Mouse (Mus musculus) frontal cortex, adult (tissue): Measurements from ENCODE around the gene Klb.
"Not testable (repeated sequence)": the region's sequence is repeated elsewhere in the genome, so short reads cannot be mapped to it uniquely, and the experiment has no call there.

ENCODE experiments used
- ATAC-seq: cut with Nextera tagmentation; 2 replicates; pipeline ENCODE4 v1.9.2; 2017; ENCODE audit warnings: mild to moderate bottlenecking, moderate library complexity, mixed read lengths; ENCODE audit not compliant: low TSS enrichment

Klb gene

DNA sequence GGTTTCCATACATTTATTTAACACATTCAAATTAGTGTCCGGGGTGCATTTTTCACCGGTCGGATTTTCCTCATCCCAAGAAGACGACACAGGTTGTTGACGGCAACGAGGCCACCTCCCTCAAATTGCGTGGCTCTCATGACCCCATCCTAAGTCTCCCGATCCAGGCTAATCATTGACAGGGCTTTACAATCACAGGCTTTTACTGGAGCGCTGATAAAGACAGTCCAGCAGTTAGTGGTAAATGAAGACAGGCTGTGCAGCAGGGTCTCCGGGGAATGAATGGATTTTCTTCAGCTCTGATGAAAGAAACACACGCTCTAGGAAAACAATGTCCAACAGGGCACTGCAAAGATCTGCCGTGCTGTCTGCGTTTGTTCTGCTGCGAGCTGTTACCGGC, at the start of gene Klb:
TSS of gene Klb (plus strand) at position 147 of the 400 bp plus-strand sequence.
- no peak for ATAC-seq

DNA sequence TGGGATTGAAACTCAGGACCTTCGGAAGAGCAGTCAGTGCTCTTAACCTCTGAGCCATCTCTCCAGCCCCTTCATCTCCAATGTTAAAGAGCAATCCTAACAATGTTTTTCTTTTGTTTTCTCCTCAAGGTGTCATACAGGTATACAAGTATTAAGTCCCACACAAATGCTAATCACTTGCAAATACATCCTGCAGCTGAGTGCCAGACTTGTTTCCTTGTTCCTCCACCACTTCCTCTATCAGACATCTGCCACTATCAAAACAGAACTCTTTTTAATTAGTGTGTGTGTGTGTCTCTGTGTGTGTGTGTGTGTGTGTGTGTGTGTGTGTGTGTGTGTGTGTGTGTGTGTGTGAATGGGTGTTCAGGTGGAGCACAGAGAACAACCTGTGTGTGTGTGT, 48.5 kb upstream of the Klb start:
- not testable (repeated sequence) for ATAC-seq

DNA sequence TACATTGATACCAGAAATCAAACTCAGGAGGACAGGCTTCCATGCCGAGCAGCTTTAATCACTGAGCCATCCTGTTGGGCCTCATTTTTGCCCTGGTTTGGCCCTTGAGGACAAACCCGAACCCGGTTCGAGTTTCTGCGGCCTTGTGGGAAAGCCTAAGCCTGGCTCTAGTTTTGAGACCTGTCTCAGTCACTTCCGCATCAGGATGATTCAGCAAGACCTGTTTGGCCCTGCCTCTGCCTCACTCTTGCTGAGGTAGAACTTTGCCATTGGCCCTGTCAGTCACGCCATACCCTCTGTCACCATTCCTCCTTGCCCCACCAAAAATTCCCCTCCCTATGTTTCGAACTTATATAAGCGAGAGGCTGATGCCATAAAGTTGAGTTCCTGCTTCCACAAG, 48.0 kb upstream of the Klb start:
- ATAC-seq = no peak

DNA sequence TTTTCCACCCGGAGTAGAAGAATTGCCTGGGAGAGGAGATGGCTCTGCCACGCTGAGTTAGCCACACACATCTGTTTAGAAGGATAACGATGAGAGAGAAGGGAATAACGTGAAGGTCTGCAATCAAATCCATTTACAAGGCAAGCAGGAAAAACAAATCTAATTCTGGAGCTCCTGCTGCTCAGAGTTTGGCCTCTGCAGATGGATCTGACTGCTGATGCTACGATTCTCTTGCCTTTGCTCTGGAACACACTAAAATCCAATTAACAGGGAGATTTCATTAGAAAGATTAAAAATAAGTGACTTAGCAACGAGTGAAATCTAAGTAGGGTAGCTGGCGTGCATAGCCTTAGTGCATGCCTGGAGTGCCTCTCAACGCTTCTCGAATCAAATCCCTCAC, 42.6 kb upstream of the Klb start:
- peak; percentile 31 for ATAC-seq

DNA sequence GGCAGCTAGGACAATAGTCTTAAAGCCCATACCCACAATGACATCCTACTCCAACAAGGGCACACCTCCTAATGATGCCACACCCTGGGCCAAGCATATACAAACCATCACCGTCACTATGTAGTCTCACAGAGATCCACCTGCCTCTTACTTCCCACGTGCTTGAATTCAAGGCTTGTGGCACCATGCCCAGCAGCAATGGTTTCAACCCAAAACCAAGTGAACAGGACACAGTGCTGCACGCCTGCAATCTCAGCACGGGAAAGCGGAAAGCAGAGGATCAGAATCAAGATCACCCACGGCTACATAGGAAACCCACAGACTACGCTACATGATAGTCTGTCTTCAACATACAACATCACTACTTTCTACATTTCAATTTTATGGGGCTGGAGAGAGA, 39.9 kb upstream of the Klb start:
- ATAC-seq = no peak

DNA sequence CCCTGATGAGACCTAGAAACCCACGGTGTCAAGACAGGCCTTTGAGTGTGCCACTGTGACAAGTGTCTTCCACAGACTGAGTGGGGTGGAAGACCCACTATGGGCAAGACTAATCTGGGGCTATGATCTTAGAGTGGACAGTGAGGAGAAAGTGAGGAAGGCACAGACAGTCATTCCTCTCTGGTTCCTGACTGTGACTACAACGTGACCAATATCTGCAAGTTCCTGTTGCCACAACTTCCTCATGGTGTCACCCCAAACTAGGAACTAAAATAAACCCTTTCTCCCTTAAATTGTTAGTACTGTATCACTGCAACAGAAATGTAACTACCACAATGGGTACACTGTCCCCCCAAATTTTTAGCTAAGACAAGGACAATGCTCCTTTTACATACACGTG, 39.2 kb upstream of the Klb start:
- ATAC-seq = no peak

DNA sequence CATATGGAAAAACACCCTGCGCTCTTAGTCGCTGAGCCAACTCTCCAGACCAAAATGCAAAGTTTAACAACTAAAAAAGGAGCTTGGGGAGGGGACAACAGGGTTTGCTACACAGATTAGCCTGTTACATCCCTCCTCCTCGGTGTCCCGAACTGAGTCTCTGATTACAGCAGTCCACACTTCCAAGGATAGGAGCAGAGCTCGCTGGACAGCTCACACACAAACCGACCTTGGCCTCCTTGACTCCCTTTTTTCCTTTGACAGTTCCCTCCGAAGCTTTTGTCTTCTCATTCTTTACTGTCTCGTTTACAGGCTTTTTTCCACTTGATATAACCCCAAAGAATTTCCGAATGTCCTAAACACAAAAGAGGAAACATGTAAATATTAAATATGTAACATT, 28.9 kb upstream of the Klb start:
- ATAC-seq = no peak

DNA sequence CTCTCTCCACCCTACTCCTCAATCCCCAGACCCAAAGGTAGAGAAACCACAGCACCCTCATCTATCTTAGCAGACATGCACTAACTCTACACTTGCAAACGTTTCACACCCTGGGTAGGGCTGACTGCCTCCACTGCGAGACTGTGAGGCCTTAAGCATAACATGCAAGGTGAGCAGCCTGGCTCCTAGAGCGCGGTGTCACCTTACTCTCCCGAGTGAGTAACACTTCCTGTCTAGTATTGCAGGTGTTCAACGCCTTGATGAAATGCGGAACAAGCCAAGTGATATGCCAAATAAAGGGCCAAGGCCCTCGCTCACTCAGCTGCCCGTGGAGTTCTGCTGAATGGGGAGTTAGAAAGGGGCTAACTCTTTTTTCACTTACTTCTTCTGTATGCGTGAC, 25.9 kb upstream of the Klb start:
- ATAC-seq = no peak

DNA sequence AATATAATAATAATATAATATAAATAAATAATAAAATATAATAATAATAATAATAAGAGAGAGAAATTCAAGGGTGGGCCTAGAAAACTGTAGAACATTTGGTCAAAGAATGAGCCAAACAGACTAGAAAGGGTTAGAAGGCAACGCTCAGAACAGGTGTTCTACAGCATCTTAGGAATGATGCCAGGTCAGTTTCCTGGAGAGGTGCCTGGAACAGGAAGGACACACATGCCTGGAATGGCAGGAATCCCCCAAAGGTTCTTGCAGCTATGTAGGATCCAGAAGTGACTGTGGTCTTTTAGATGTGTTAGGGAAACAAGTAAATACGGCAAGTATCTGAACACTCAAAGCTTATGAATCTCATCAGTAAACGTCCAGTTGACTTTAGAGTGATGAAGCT, 23.8 kb upstream of the Klb start:
- ATAC-seq = no peak

DNA sequence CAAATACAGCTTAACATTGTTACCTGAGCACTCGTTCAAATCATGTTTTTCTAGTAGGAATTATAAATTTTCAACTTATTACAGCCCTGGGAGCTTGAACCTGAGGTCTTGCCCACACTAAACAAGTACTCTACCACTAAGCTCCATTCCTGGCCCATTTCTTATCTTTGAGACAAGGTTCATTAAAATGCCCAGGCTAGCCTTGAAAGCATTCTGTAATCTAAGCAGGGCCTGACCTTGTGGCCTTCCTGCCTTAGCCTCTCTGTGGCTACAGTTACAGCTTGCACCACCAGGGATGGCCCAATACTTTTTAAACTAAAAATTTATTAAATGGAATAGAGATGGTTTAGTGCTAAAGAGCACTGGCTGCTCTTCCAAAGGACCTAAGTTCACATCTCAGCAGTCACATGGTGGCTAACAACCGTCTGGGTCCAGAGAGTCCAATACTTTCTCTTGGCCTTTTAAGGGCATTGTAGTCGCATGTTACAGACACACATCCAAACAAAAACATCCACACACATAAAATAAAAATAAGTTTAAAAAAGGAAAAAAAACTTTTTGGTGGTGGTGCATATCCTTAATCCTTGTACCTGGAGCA, 23.3 kb upstream of the Klb start:
- ATAC-seq = no peak

DNA sequence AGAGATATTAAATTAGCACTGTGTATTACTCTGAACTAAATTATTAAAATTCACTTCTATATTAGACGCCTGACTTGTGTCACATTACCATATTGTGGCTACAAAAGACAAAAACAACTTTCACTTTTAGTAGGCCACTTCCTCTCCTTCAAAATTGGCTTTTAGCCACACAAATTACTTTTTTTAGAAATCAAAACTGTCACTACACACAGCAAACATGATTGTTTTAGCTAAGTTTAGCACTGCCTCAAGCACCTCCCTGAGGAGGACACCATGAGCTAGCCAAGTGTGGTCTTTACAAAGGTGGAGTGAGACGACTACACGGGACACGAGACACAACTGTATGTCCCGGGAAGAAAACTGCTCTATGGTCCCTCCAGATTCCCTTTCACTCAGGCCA, 21.9 kb upstream of the Klb start:
- no peak for ATAC-seq

DNA sequence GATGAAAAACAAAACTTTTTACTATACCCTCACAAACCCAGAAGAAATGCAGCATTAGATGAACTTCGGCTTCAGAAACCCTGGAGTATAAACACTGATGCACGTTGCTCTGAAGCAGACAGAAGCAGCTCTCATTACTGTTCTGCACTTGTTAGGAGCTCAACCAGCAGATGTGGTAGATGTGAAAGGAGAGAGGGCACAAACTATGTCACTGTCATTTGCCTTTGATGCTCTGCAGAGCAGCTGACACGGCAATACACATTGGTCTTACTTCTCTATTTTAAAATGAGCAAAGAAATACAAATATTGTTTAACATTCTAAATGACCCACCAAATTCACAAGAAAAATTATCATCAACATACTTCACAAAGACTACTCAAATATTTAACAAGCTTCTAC, 18.1 kb upstream of the Klb start:
- ATAC-seq = no peak

DNA sequence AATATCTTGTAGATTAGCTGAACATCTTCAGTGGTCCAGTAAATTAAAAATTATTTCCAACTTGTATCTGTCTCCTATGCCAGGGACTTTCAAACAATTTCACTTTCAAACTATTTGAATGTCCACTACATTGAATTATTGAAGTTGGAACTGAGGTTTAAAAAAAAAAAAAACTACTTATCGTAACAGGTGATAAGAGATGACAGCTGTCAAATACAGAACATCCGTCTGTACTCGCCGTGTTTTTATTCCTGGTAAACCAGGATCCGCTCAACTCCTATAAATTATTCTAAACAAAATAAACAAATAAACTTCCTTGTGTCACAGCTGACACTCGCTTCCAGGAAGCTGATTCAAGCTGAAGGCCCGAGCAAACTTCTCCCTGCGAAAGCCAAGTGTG, 13.3 kb upstream of the Klb start:
- ATAC-seq = no peak

DNA sequence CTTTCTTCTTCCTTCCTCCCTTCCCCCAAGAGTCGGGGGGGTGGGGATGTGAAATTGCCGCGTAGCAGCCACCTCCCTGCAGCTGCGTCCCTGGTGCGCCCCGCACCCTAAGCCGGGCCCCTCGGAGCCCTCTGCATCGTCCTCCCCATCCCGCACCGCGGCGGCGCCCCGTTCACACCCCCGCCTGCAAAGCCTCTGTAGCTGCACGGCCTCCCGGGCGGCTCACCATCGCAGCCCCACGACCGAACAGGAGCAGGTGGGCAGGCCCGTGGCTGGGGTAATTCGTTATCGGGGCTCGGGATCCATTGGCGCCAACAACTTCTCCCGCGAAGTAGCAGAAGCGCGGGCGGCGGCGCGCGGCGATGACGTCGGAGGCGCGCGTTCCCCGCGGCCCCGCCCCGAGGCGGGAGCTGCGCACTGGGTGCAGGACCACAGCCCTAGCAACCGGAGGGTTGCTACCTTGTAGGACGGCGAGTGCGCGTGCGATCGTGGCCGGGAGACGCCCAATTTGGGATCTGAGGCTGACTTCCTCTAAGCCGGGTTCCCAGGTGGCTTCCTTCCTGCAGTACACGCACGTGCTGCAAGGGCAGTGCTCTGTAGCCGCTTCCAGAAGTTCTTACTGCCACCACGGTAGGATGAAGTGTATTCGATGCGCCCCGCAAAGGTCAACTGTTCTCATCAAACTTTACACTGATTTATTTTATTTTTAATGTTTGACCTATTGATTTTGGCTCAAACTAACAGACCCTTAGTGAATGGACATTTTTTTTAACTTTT, 12.6 kb upstream of the Klb start, which contains the start of gene Rfc1:
TSS of gene Rfc1 (minus strand) at position 373 of the 777 bp plus-strand sequence.
- ATAC-seq = peak; percentile 99

DNA sequence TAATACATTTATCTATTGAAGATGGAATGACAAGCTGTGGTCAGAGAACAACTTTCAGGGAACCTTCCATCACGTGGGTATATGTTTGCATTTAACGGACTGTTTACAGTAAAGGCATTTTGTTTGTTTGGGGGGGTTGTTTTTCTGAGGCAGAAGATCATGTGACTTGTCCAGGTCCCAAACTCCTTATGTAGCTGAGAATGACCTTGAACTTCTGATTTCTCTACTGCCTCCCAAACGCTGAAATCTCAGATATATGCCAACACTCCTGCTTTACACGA, 12.1 kb upstream of the Klb start:
- ATAC-seq = no peak

DNA sequence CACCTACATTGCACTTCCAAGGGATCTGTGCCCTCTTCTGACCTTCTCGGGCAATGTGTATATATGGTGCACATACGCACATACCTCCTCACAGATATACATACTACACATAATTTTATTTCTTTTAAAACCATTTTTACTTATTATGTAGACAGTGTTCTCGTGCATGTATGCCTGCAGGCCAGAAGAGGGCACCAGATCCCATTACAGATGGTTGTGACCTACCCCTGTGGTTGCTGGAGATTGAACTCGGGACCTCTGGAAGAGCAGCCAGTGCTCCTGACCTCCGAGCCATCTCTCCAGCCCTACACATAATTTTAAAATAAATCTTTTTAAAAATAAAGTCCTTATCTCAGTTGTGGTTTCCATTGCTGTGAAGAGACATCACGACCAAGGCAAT, 9.7 kb upstream of the Klb start:
- ATAC-seq = no peak

DNA sequence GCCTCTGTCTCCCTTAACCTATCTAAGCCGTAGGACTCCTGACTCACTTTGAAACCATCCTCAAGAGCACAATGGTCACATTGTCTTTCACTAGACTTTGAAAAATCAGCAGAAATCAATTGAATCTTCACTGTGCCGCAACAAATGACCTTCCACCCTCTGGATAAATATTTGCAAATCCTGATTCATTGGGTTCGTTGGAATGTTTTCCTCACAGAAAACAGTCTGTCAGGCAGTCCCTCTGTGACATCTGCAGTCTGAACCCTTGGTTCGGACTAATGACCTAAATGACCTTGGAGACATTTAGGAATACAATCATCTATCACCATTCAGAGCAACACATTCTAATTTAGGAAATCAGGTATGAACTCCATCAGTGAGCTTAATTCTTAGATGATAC, 7.9 kb upstream of the Klb start:
- no peak for ATAC-seq

DNA sequence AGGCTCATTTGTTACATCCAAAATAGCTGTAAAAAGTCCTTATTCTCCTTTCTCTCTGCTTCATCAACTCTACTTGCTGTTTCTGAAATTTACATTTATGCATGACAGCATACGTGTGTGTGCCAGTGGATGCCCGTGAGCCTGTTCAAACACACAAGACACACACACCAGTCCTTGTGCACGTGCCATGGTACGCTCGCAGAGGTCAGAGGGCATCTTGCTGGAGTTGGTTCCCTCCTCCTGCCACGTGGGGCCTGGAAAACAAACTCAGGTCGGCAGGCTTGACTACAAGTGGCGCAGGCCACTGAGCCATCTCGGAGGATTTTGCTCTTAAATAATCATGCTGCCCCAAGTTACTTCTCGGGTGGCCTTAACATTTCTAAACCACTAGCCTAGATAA, 2.4 kb downstream of the Klb start:
- ATAC-seq = no peak

DNA sequence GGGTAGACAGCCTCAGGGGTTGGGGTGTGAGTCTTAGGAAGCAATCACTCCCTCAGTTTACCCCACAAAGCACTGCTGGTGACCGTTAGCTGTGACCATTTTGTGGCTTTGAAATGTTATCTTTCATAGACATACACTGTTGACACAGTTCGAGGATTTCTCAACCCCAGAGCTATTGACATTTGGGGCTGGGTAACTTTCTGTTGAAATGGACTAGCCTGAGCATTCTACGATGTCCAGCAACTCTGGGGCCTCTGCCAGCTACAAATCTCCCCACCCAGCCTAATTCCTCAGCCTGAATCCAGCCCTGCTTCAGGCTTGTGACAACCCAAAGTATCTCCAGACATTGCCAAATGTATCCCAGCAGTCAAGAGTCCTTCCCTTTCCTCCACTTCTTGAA, 6.0 kb downstream of the Klb start:
- ATAC-seq = no peak

DNA sequence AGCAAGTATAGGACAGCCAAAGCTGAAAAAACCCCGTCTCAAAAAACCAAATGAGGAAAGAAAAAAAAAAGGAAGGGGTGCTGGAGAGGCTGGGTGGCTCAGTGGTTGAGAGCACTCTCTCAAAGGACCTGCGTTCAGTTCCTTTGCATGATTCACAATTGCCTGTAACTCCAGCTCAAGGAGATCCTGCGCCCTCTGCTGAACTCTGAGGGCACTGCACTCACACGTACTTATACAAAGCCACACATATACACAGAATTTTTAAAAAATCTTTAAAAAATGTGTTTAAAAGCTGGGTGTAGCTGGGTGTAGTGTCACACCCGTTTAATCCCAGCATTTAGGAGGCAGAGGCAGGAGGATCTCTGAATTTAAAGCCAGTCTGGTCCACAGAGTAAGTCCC, 6.9 kb downstream of the Klb start:
- ATAC-seq = no peak

DNA sequence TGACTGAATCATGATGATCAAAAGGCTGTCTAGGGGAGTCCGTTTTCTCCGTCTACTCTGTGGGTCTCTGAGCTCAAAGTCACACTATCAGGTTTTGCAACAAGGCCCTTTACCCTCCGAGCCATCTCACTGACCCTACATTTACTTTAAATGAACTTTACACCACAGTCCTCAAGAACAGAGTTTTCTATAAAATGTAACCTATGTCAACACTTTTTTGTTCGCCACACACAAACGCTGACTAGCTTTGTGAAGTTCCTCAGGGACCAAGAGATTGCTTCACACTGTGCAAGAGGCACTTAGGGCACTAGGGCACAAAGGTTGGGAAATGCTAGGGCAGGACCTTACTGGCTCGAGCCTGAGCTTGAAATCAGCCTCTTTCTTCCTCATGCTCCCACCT, 8.7 kb downstream of the Klb start:
- no peak for ATAC-seq

DNA sequence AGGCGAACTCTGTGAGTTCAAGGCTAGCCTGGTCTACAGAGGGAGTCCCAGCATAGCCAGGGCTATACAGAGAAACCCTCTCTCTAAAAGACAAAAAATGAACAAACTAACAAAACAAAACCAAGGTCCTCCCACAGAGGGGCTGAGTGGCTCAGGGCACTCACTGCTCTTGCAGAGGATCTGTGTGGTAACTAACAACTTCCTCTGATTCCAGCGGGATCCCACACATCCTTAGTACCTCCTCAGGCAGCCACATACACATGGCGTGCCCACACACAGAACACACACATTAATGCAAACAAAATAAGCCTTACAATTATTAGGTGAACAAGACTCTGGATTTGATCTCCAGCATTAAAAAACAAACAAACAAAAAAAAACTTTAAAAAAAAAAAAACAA, 9.7 kb downstream of the Klb start:
- no peak for ATAC-seq

DNA sequence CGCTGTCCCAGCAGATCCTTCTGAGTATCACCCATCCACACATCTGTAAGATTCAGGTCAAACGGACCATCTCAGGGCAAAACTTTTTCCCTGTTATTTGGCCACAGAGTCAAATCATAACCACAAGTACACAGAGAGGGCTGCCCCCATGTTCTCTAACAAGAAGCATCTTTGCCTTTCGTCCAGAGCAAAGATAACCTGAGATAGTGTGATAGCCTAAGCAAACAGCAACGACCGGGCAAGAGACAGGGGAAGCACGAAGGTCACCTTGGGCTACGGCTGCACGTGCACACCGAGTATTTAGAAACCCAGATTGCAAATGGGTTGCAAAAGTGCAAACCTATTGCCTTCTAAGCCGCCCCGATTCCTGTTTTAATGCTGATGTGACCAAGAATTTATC, 19.7 kb downstream of the Klb start:
- ATAC-seq = no peak

DNA sequence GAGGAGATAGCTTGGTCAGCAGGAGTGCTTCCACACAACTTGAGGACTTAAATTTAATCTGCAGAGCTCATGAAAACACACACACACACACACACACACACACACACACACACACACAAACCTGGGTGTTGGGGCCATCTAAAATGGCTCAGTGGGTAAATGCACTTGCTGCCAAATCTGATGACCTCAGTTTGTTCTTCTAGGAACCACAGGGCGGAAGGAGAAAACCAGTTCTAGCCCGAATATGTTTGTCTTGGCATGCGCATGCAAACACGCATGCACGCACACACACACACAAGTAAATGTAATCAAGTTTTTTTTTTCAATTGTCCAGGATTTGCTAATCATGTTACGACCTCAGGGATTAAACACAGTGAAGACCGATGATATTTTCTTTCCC, 23.4 kb downstream of the Klb start:
- ATAC-seq = no peak
